Mouse (Mus musculus) embryonic facial prominence, embryonic 11.5 days (tissue): ENCODE measurements around the gene Nhs. TPM values are rescaled to one million over a fixed set of nuclear protein-coding genes. Genes with fewer than 3 reads are reported as not detected.

ENCODE experiments used
- ATAC-seq: fragments of 200-750 bp; cut with Nextera tagmentation; replicated peaks from 2 replicates; pipeline ENCODE4 v1.8.0; 2017; ENCODE audit warnings: low read depth; ENCODE audit not compliant: insufficient number of reproducible peaks, low FRiP score, low TSS enrichment
- DNase-seq: peaks from one replicate; pipeline ENCODE4 v3.0.0-alpha.2; 2015; ENCODE audit warnings: low spot score
- H3K27ac ChIP-seq: fragments of 300-500 bp; sonication (generic); replicated peaks from 2 replicates; pipeline ENCODE4 v1.5.1; 2014; ENCODE audit warnings: mild to moderate bottlenecking, low read depth, low read length, control low read depth
- H3K27me3 ChIP-seq: fragments of 300-500 bp; sonication (generic); 2 replicates; pipeline ENCODE4 v1.6.1; 2014; ENCODE audit warnings: mild to moderate bottlenecking, low read length, moderate library complexity, mixed read lengths; ENCODE audit not compliant: control insufficient read depth, insufficient read depth
- H3K36me3 ChIP-seq: fragments of 300-500 bp; sonication (generic); replicated peaks from 2 replicates; pipeline ENCODE4 v1.6.1; 2014; ENCODE audit warnings: low read depth, mild to moderate bottlenecking, low read length, moderate library complexity, mixed read lengths; ENCODE audit not compliant: control insufficient read depth, insufficient read depth
- H3K4me1 ChIP-seq: fragments of 300-500 bp; sonication (generic); 2 replicates; pipeline ENCODE4 v1.6.1; 2014; ENCODE audit warnings: low read length, mixed read lengths; ENCODE audit not compliant: control insufficient read depth, insufficient read depth
- H3K4me2 ChIP-seq: fragments of 300-500 bp; sonication (generic); 2 replicates; pipeline ENCODE4 v1.6.1; 2014; ENCODE audit warnings: low read depth, mild to moderate bottlenecking, control low read depth, low read length, moderate library complexity
- H3K4me3 ChIP-seq: fragments of 300-500 bp; sonication (generic); 2 replicates; pipeline ENCODE4 v1.5.1; 2014; ENCODE audit warnings: low read depth, low read length, control low read depth
- H3K9ac ChIP-seq: fragments of 300-500 bp; sonication (generic); replicated peaks from 2 replicates; pipeline ENCODE4 v1.6.1; 2014; ENCODE audit warnings: mild to moderate bottlenecking, control low read depth, low read length
- H3K9me3 ChIP-seq: fragments of 300-500 bp; sonication (generic); replicated peaks from 2 replicates; pipeline ENCODE4 v1.6.1; 2016; ENCODE audit warnings: mild to moderate bottlenecking, low read length, inconsistent platforms, mixed read lengths; ENCODE audit not compliant: control insufficient read depth
- whole genome bisulfite sequencing: fragments of 180-500 bp; shearing (Covaris S2); extraction: QIAGEN DNeasy Blood & Tissue Kit; methylation state at CpG from one replicate; pipeline ENCODE4 v1.1.7; 2014; 5-methylcytosine and 5-hydroxymethylcytosine counted together
- polyA plus RNA-seq: library from polyadenylated mRNA; unstranded; fragments of >200 nt; fragmentation: Nextera tagmentation; extraction: Ambion mirVana; gene quantifications from 2 replicates; pipeline ENCODE4 v1.2.1, GENCODE M21; 2014

Gene Nhs
- polyA plus RNA-seq, 1 experiment from 2014 or later: 3.3 TPM

DNA sequence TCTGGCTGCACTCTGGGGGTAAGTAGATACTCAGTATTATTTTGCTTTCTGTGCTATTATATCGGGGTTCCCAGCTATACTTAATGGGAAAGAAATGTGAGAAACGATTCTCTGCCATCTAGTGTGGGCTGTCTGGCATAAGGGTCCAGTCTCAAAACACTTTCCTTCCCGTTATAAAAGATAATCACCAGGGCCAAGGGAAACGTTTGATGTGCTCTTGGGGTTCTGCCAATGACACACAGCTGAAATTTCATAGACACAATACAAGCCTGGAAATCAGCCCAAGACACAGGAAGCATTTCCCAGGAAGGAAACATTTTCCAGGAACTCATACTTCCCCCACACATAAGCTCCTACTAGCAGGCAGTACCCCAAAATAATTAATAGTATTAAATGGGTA lies 61.2 kb downstream of the Nhs start:
- ATAC-seq (no peak), DNase-seq (no peak)
- Histone ChIP-seq H3K36me3 (no peaks in the 10 kb centered on the region), H3K4me1 (no peaks in the 10 kb centered on the region), H3K27ac (no peak overlapping the region), H3K9ac (no peak overlapping the region), H3K9me3 (no peaks in the 10 kb centered on the region), H3K4me2 (no peak overlapping the region), H3K4me3 (no peak overlapping the region), H3K27me3 (no peaks in the 10 kb centered on the region)
- 60% methylated on average over 4 of the region's 4 CpGs for WGBS

DNA sequence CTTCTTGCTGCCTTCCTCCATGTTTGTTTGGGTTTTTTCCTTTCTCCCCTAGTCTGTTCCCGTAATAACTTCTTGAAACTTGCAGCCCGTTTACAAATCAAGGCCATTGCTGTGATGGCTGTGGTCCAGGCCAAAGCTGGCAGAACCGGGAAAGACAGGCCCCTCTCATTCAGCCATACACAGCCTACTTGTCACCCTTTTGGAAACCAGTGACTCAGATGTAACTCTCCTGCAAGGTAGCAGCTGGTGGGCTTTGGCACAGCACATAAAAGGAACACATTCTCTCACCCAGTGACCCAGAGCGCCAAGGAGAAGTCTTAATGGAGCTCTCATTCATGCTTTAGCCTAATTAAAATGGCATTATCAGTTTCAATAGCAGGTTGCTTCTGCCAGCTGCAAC lies 72.2 kb downstream of the Nhs start:
- Histone ChIP-seq H3K4me2 (no peak overlapping the region), H3K4me3 (no peak overlapping the region), H3K36me3 (no peaks in the 10 kb centered on the region), H3K27ac (no peak overlapping the region), H3K9me3 (no peaks in the 10 kb centered on the region), H3K27me3 (no peaks in the 10 kb centered on the region), H3K9ac (no peak overlapping the region), H3K4me1 (no peaks in the 10 kb centered on the region)
- DNase-seq: no peak
- WGBS: 81% methylated on average over 4 of the region's 4 CpGs
- ATAC-seq: no peak

DNA sequence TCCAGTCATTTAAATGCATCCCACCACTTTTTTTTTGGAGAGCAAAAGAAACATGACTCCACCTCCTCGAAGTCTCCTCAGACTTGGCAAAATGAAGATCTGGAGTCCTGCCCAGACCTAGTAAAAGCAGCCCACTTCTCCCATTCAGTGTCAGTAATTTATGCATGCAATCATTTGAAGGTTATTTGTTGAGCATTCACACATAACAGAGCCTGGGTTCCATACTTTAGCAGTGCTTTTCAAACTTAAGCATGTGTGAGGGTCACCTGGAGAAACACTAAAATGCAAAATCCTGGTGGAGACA lies 73.7 kb downstream of the Nhs start:
- ATAC-seq: no peak
- WGBS: 84% methylated on average over 1 of the region's 1 CpGs
- no peaks in the 10 kb centered on the region for H3K27me3 ChIP-seq

DNA sequence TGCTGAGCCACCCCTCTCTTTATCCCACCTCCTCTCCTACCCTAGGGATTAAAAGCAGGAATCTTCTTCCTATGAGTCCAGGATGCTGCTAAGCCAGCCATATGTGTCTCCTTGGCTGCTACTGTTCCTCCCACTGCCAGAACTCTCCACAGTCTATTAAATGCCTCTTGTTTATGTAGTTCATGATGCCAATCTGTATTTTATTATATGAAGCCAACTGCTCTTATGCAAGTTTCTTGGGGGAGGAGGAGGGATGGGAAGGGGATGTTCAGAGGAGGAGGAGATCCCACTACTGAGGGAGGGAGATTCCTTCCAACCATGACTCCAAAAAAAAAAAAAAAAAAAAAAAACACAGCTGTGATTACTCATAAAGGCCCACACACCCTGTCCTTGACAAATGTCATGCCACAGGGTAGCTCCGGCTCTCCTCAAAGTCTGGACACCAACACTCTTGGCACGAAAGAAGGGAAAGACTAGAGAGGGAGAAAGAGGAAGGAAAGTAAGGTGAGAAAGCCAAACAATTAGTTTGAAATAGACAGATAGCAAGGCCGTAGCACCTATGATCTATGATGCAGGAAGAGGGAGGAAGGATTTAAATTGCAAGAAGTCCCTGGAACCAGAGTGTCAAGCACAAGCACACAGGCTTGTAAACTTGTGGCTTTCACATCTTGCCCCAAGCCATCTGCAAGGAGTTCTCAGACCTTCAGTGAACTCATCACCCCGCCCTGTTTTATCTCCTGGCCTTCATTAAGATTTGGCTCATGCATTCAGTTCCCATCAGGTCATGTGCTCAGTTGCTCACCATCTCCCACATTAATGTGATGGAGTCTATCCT lies 74.3 kb downstream of the Nhs start:
- Histone ChIP-seq H3K4me1 (no peaks in the 10 kb centered on the region), H3K27ac (no peak overlapping the region), H3K36me3 (no peaks in the 10 kb centered on the region), H3K27me3 (no peaks in the 10 kb centered on the region), H3K9me3 (no peaks in the 10 kb centered on the region), H3K4me2 (no peak overlapping the region), H3K4me3 (no peak overlapping the region), H3K9ac (no peak overlapping the region)
- ATAC-seq: no peak
- DNase-seq: no peak
- WGBS: 87% methylated on average over 4 of the region's 4 CpGs

More for the DNA sequence above, 73.7 kb downstream of the Nhs start:
- no peaks in the 10 kb centered on the region for H3K9me3 ChIP-seq
- H3K4me3 ChIP-seq: no peak overlapping the region
- no peaks in the 10 kb centered on the region for H3K36me3 ChIP-seq
- no peak overlapping the region for H3K9ac ChIP-seq
- DNase-seq: no peak
- H3K4me2 ChIP-seq: no peak overlapping the region
- no peak overlapping the region for H3K27ac ChIP-seq
- no peaks in the 10 kb centered on the region for H3K4me1 ChIP-seq

DNA sequence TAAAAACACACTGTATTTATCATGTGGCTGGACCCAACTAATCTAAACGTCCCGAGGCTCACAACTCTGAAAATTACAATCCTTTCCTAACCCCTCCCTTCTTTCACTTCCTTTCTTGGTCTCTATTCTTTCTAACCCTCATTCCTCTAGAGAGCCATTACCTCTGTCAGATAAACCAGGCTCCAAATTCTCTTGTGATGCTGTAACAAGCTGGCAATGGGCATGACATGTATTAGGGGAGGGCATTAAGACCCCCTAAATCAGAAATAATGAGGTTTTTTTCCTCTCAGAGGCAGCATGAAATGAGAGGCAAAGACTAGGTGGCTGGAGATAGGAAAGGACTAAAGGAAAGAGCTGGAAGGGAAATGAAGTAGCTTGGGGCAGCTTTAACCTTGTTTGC lies 96.4 kb downstream of the Nhs start:
- Histone ChIP-seq H3K4me3 (no peak overlapping the region), H3K4me1 (no peaks in the 10 kb centered on the region), H3K27me3 (no peaks in the 10 kb centered on the region), H3K36me3 (no peaks in the 10 kb centered on the region), H3K27ac (no peak overlapping the region), H3K9me3 (no peaks in the 10 kb centered on the region), H3K4me2 (no peak overlapping the region), H3K9ac (no peak overlapping the region)
- no peak for DNase-seq
- 75% methylated on average over 2 of the region's 2 CpGs for WGBS
- no peak for ATAC-seq

DNA sequence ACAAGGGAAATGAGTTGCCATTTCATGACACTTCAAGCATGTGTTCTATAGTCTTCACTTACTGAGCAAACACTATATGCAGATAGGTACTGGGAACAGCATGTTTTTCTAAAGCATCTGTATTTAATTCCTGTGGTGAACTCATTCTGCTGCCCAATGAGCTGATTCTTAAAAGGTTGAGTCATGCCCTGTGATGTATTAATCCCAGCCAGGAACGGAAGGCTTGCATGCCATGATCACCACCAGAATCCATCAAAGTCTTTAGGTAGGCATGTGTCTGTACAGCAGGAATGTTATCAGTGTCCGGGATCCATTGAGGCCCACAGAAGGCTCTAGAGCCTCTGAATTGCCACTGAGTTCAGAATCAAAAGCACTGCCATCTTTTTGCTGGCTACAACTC lies 103.9 kb downstream of the Nhs start:
- DNase-seq: no peak
- ATAC-seq: no peak
- H3K27ac ChIP-seq: no peak overlapping the region
- no peaks in the 10 kb centered on the region for H3K36me3 ChIP-seq
- H3K9ac ChIP-seq: no peak overlapping the region
- H3K4me2 ChIP-seq: no peak overlapping the region
- no peaks in the 10 kb centered on the region for H3K27me3 ChIP-seq
- H3K4me1 ChIP-seq: no peaks in the 10 kb centered on the region
- H3K4me3 ChIP-seq: no peak overlapping the region
- H3K9me3 ChIP-seq: no peaks in the 10 kb centered on the region
- 72% methylated on average over 2 of the region's 2 CpGs for WGBS

DNA sequence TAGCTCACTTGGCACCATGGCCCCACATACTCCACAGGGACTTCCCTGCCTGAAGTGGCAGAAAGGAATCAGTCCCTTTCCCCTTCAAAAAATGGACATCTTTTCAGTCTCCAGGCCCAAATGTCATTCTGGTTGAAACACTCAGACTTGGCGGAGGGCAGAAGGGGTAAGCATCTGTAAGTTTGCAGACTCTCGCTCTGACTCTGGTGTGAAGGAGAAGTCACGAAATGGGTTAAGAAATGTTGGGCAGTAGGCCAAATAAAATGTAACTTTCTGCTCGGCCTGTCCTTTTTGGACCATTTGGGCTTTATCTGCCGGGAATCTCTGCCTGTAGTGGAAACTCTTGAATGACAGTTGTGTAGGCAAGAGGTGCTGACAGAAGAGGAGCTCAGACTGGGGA lies 106.0 kb downstream of the Nhs start:
- H3K9ac ChIP-seq: no peak overlapping the region
- WGBS: 80% methylated on average over 5 of the region's 5 CpGs
- no peaks in the 10 kb centered on the region; the same call in 1 of the 2 replicates for H3K27me3 ChIP-seq
- no peaks in the 10 kb centered on the region for H3K9me3 ChIP-seq
- H3K4me2 ChIP-seq: no peak overlapping the region
- ATAC-seq (no peak), DNase-seq (no peak)
- H3K4me1 ChIP-seq: no peaks in the 10 kb centered on the region
- no peaks in the 10 kb centered on the region for H3K36me3 ChIP-seq
- no peak overlapping the region for H3K27ac ChIP-seq
- H3K4me3 ChIP-seq: no peak overlapping the region

DNA sequence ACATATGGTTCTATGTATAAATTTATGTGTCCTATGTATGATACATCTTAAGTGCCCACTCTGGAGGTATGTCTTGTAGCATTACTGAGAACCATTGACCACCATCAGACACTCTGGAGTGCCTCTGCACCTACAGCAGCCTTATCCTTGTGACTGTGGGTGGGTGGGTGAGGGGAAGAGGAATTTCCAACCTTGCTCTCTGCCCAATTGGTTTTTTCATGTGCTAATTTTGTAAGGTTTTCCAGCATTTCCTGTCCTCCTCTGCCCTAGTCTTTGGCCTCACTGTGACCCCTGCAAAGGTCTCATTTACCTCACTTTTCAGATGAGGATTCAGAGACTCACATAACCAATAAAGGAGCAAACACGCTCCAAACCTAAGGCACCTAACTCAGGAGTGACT lies 107.0 kb downstream of the Nhs start:
- no peak overlapping the region for H3K4me3 ChIP-seq
- H3K4me1 ChIP-seq: no peaks in the 10 kb centered on the region
- ATAC-seq (no peak), DNase-seq (no peak)
- H3K36me3 ChIP-seq: no peaks in the 10 kb centered on the region
- no peak overlapping the region for H3K27ac ChIP-seq
- no peaks in the 10 kb centered on the region for H3K9me3 ChIP-seq
- no peak overlapping the region for H3K9ac ChIP-seq
- WGBS: 80% methylated on average over 1 of the region's 1 CpGs
- H3K4me2 ChIP-seq: no peak overlapping the region
- no peaks in the 10 kb centered on the region; the same call in 1 of the 2 replicates for H3K27me3 ChIP-seq
